Mouse (Mus musculus) olfactory bulb, adult 2 months (tissue): ENCODE measurements around the gene Copa.

ENCODE experiments used
- CTCF ChIP-seq: fragments of 200-500 bp; IDR thresholded peaks from 2 replicates; pipeline ENCODE4 v1.5.1; 2012; ENCODE audit warnings: low read depth, mild to moderate bottlenecking, low read length, moderate library complexity; ENCODE audit not compliant: insufficient read depth
- POLR2A ChIP-seq: fragments of 200-500 bp; IDR thresholded peaks from 2 replicates; pipeline ENCODE4 v1.6.1; 2012; ENCODE audit warnings: mild to moderate bottlenecking, low read depth, low read length, moderate library complexity; ENCODE audit not compliant: insufficient read depth

DNA sequence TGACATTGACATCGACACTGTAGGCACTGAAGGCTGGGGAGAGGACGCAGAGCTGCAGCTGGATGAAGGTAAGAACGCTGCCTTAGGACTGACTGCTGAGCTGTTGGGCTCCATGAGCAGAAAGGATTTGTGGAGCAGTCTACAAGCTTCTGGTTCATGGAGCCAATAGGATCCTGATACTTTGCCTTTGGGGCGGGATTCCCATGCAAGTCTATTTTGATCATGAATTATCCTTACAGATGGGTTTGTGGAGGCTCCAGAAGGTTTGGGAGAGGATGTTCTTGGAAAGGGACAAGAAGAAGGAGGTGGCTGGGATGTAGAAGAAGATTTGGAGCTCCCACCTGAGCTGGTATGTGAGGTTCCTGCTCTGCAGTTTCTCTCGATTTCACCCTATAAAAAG, 34.6 kb downstream of the Copa start:
- TF ChIP-seq CTCF (no peak), POLR2A (no peak)
